Mouse (Mus musculus): ENCODE data around the gene Eif4g3. TPM values are rescaled to one million over a fixed set of nuclear protein-coding genes. Genes with fewer than 3 reads are reported as not detected.
"Not testable (repeated sequence)": the region's sequence is repeated elsewhere in the genome, so short reads cannot be mapped to it uniquely, and the experiment has no call there.

Eif4g3 gene
- polyA plus RNA-seq, 1 experiment, result 382 TPM

DNA sequence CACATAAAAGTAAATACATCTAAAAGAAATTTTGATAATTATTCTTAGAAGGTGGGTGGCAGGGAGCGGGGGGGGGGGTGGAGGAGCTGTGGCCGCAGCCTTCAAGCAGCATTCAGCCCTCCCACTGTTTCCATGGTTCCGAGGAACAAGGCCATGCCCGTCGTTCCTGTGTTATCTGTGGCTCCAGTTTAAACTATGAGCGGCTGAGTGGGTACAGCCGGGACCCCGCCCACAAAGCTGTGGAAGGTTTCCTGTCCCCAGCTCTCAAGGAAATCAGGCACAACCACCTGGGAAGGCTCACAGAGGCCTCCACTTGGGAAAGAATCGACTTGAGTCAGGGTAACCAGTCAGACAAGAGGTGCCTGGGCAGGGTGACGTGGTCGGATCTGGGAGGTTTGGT lies 32.1 kb upstream of the Eif4g3 start:
- no peak for TF ChIP-seq CTCF (IDR thresholded peaks at IDR 0.05; ENCODE audit: insufficient read depth, low read depth, low read length)
- H3K27ac ChIP-seq (ENCODE audit: insufficient read depth, low read depth, low read length), result no peak overlapping the region
- H3K4me1 ChIP-seq (ENCODE audit: control insufficient read depth, insufficient read depth, low read length), result peaks cover 15% of the 10 kb centered on the region
- 60% methylated on average over 11 of the region's 11 CpGs for WGBS
- no peak overlapping the region for H3K4me3 ChIP-seq (ENCODE audit: insufficient read depth, low read depth, low read length)

DNA sequence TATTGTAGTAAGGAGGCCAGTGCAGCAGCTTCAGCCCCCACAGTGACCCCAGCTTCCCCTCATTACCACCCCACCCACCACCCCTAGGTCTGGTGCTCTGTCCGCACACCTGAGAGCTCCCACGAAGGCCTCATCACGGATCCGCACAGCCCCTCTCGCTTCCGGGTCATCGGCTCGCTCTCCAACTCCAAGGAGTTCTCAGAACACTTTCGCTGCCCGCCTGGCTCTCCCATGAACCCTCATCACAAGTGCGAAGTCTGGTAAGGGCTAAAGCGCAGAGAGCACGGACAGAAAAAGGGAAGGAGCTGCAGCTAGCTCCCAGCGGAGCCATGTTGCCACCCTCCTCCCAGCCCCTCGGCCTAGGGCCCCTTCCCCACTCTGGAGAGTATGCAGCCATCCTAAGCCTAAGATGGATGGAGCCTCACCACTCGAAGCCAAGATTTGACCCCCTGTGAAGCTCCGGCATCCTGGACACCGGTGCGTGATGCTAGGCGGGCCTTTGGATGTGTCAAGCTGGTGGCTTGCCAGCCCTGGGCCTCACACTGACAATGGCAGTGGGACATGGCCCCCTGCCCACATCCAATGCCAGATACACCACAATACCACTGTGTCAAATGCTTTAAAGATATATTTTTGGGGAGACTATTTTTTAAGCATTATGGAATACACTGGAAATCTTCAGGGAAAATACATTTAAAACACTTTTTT lies 30.0 kb upstream of the Eif4g3 start:
- Histone ChIP-seq H3K4me1 (ENCODE audit: control insufficient read depth, insufficient read depth, low read length) (peaks cover 15% of the 10 kb centered on the region), H3K4me3 (ENCODE audit: insufficient read depth, low read depth, low read length) (no peak overlapping the region), H3K27ac (ENCODE audit: insufficient read depth, low read depth, low read length) (no peak overlapping the region)
- TF ChIP-seq CTCF (IDR thresholded peaks at IDR 0.05; ENCODE audit: insufficient read depth, low read depth, low read length) (no peak), POLR2A (IDR thresholded peaks at IDR 0.05; ENCODE audit: insufficient read depth, low read depth, low read length) (no peak)
- 76% methylated on average over 20 of the region's 20 CpGs for WGBS

DNA sequence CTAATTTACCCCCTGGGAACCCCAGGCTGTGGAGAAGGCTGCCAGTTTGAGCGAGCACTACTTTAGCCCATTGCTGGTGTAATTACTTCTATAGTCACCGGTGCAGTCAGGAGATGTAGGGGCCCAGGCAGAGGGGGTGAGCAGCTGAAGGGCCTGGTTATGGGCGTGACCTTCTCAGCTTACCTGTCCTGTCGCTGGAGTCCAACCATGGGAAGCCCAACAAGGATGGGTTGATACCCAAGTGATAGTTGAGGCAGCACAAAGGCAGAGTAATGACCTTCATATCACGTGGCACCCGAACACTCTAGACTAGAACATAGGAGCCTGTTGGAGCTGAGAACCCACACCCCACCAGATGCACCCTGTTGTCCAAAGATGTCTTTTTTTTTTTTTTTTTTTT lies 29.4 kb upstream of the Eif4g3 start:
- Histone ChIP-seq H3K4me1 (ENCODE audit: control insufficient read depth, insufficient read depth, low read length) (peaks cover 15% of the 10 kb centered on the region), H3K4me3 (ENCODE audit: insufficient read depth, low read depth, low read length) (no peak overlapping the region), H3K27ac (ENCODE audit: insufficient read depth, low read depth, low read length) (no peak overlapping the region)
- TF ChIP-seq POLR2A (IDR thresholded peaks at IDR 0.05; ENCODE audit: insufficient read depth, low read depth, low read length) (no peak), CTCF (IDR thresholded peaks at IDR 0.05; ENCODE audit: insufficient read depth, low read depth, low read length) (no peak)
- WGBS, result 79% methylated on average over 6 of the region's 6 CpGs

DNA sequence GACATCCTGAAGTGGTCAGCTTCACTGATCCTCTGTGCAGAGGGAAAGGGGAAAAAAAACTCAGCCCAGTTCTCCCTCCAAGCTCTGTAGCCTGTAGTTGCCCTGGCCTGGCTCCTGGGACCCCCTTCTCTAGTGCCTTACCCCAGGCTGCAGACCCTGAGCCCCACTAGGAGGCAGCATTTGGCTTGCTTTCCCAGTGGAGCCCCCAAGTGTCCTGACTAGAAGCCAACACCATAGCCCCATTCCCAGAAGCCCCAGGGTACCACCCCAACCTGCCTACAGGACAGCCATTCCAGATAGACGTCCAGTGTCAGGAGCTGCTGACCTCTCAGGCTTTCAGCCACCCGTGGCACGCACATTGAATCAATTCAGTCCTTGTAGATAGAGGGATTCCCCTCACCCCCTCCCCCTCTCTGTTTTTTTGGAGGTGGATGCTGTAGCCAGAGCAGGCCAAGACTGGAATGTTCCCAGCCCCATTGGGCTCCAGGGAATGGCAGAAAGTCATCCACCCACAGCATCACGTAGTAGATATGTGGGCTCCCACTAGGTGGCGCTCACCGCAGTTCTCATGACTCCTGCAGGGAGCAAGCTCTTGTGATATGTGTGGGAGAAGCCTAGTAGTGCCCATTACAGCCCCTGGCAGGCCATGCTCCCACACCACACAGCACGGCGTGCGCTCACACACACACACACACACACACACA lies 28.8 kb upstream of the Eif4g3 start:
- WGBS, result 47% methylated on average over 9 of the region's 9 CpGs
- Histone ChIP-seq H3K4me3 (ENCODE audit: insufficient read depth, low read depth, low read length) (no peak overlapping the region), H3K4me1 (ENCODE audit: control insufficient read depth, insufficient read depth, low read length) (peaks cover 15% of the 10 kb centered on the region), H3K27ac (ENCODE audit: insufficient read depth, low read depth, low read length) (no peak overlapping the region)
- peak; percentile 44; the same call in 1 of the 2 replicates for TF ChIP-seq CTCF (IDR thresholded peaks at IDR 0.05; ENCODE audit: insufficient read depth, low read depth, low read length)
- TF ChIP-seq POLR2A (IDR thresholded peaks at IDR 0.05; ENCODE audit: insufficient read depth, low read depth, low read length), result no peak

DNA sequence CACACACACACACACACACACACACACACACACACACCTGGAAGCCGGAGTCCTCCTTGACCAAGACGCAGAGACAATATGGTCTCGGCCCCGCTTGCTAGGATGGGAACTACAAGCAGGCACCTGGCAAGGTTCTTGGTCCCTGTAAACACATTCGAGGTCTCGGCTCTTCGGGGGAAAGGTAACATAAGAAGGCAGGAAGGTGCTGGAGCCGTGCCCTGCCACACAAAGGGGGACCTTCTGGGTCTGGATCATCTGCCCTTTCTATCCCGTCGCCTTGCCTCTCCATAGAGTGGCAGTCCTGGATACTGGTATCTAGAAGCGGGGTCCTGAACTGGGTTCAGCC lies 28.3 kb upstream of the Eif4g3 start:
- Histone ChIP-seq H3K4me3 (ENCODE audit: insufficient read depth, low read depth, low read length) (no peak overlapping the region), H3K27ac (ENCODE audit: insufficient read depth, low read depth, low read length) (no peak overlapping the region), H3K4me1 (ENCODE audit: control insufficient read depth, insufficient read depth, low read length) (peaks cover 15% of the 10 kb centered on the region)
- no peak for TF ChIP-seq CTCF (IDR thresholded peaks at IDR 0.05; ENCODE audit: insufficient read depth, low read depth, low read length)
- no peak for TF ChIP-seq POLR2A (IDR thresholded peaks at IDR 0.05; ENCODE audit: insufficient read depth, low read depth, low read length)
- WGBS, result 95% methylated on average over 11 of the region's 11 CpGs

DNA sequence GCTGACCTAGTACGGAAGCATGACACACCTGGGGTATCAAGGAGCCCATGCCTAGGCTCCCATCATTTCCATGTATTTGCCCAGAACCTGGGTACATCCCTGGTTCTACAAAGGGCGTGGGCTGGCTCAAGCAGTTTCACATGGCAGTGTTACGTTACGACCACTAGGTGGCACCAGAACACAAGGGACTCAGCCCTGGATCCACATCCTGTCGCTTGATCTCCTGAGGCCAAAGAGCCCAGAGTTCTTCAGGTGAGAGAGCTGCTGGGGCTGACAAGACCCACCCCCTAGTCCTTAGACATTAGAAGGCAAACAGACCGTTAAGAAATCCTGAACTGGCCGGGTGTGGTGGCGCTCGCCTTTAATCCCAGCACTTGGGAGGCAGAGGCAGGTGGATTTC lies 24.6 kb upstream of the Eif4g3 start:
- Histone ChIP-seq H3K4me1 (ENCODE audit: control insufficient read depth, insufficient read depth, low read length) (peaks cover 4% of the 10 kb centered on the region; the same call in 1 of the 2 replicates), H3K4me3 (ENCODE audit: insufficient read depth, low read depth, low read length) (no peak overlapping the region), H3K27ac (ENCODE audit: insufficient read depth, low read depth, low read length) (no peak overlapping the region)
- TF ChIP-seq CTCF (IDR thresholded peaks at IDR 0.05; ENCODE audit: insufficient read depth, low read depth, low read length), result peak; percentile 77
- no peak for TF ChIP-seq POLR2A (IDR thresholded peaks at IDR 0.05; ENCODE audit: insufficient read depth, low read depth, low read length)
- WGBS, result 11% methylated on average over 9 of the region's 9 CpGs

DNA sequence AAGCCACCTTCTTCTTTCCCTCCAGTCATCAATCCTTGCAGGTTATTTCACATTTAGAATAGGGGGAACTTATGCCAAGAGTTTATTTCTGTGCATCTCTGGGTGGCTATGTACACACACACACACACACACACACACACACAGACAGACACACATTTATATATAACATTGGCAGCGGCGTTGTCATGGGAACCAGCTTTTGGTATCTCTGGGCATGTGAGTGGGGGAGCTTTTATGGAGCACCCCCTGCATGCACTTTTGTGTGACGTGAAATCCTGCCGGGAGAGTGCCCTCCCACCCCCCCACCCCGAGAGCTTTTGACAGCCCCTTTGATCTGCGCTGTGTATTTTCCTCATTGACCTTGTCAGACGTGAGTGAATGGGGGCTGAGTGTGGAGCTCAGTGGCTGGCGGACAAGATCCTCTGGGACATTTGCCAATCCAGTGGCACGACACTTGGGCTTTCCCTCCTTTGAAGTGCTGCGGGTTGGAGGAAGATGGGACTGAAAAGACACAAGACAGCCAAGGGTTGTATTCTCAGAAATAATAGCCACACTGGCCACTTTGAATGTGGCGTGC lies 22.1 kb upstream of the Eif4g3 start:
- not testable (repeated sequence) for H3K4me1 ChIP-seq (ENCODE audit: control insufficient read depth, insufficient read depth, low read length); H3K4me3 ChIP-seq (ENCODE audit: insufficient read depth, low read depth, low read length); H3K27ac ChIP-seq (ENCODE audit: insufficient read depth, low read depth, low read length)
- WGBS, result no CpG with 5 or more reads among the region's 11 CpGs

DNA sequence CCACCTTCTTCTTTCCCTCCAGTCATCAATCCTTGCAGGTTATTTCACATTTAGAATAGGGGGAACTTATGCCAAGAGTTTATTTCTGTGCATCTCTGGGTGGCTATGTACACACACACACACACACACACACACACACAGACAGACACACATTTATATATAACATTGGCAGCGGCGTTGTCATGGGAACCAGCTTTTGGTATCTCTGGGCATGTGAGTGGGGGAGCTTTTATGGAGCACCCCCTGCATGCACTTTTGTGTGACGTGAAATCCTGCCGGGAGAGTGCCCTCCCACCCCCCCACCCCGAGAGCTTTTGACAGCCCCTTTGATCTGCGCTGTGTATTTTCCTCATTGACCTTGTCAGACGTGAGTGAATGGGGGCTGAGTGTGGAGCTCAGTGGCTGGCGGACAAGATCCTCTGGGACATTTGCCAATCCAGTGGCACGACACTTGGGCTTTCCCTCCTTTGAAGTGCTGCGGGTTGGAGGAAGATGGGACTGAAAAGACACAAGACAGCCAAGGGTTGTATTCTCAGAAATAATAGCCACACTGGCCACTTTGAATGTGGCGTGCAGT lies 17.9 kb upstream of the Eif4g3 start:
- whole genome bisulfite sequencing, result no CpG with 5 or more reads among the region's 11 CpGs
- H3K4me1 ChIP-seq (ENCODE audit: control insufficient read depth, insufficient read depth, low read length); H3K4me3 ChIP-seq (ENCODE audit: insufficient read depth, low read depth, low read length); H3K27ac ChIP-seq (ENCODE audit: insufficient read depth, low read depth, low read length): not testable (repeated sequence)

DNA sequence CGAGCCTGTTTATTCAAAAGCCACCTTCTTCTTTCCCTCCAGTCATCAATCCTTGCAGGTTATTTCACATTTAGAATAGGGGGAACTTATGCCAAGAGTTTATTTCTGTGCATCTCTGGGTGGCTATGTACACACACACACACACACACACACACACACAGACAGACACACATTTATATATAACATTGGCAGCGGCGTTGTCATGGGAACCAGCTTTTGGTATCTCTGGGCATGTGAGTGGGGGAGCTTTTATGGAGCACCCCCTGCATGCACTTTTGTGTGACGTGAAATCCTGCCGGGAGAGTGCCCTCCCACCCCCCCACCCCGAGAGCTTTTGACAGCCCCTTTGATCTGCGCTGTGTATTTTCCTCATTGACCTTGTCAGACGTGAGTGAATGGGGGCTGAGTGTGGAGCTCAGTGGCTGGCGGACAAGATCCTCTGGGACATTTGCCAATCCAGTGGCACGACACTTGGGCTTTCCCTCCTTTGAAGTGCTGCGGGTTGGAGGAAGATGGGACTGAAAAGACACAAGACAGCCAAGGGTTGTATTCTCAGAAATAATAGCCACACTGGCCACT lies 13.7 kb upstream of the Eif4g3 start:
- H3K27ac ChIP-seq (ENCODE audit: insufficient read depth, low read depth, low read length); H3K4me3 ChIP-seq (ENCODE audit: insufficient read depth, low read depth, low read length); H3K4me1 ChIP-seq (ENCODE audit: control insufficient read depth, insufficient read depth, low read length): not testable (repeated sequence)
- no CpG with 5 or more reads among the region's 11 CpGs for WGBS
